Mouse (Mus musculus): Measurements from ENCODE around the gene Uck1. TPM values are rescaled to one million over a fixed set of nuclear protein-coding genes. Genes with fewer than 3 reads are reported as not detected.

Gene Uck1
- polyA plus RNA-seq, 1 experiment, result 23.5 TPM

- Histone ChIP-seq H3K4me3 (ENCODE audit: control insufficient read depth, low read depth, low read length) (no peak overlapping the region), H3K4me1 (ENCODE audit: control insufficient read depth, insufficient read depth, low read length) (no peaks in the 10 kb centered on the region), H3K36me3 (ENCODE audit: control insufficient read depth, insufficient read depth, low read length) (no peaks in the 10 kb centered on the region), H3K27me3 (ENCODE audit: control insufficient read depth, insufficient read depth, low read length) (no peaks in the 10 kb centered on the region), H3K27ac (ENCODE audit: control insufficient read depth, insufficient read depth, low read depth, low read length) (no peak overlapping the region)
- no peak for TF ChIP-seq POLR2A (IDR thresholded peaks at IDR 0.05; ENCODE audit: control insufficient read depth, low read depth, low read length)
These were observed 48.3 kb downstream of the Uck1 start for GRCm38 (mm10) chr2:32211689-32212088.

DNA sequence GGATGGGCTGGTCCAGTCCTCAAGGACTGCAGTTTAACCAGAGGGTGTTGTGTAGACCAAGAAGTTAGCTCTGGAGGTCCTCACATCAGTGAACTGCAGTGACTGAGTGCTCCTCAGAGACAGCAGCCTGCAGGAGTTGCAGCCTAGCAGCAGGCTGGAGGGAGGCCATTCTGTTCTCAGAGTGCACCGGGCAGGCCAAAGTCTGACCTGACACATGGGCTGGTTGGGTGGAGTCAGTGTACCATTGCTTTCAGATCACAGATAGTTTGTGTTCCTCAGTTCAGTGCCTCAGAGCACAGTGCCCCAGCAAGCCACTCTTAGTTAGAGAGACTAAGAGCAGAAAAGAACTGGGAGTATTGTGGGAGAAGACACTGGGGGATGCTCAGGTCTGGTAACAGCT lies 52.3 kb downstream of the Uck1 start:
- no peak for TF ChIP-seq POLR2A (IDR thresholded peaks at IDR 0.05; ENCODE audit: control insufficient read depth, low read depth, low read length)
- Histone ChIP-seq H3K27me3 (ENCODE audit: control insufficient read depth, insufficient read depth, low read length) (no peaks in the 10 kb centered on the region), H3K36me3 (ENCODE audit: control insufficient read depth, insufficient read depth, low read length) (no peaks in the 10 kb centered on the region), H3K4me3 (ENCODE audit: control insufficient read depth, low read depth, low read length) (no peak overlapping the region), H3K27ac (ENCODE audit: control insufficient read depth, insufficient read depth, low read depth, low read length) (no peak overlapping the region), H3K4me1 (ENCODE audit: control insufficient read depth, insufficient read depth, low read length) (no peaks in the 10 kb centered on the region)

Other genes starting within 250 kb of the Uck1 start
- gene Fam78a, start 175.3 kb downstream of the Uck1 start, polyA plus RNA-seq (2012; rRNA removed), result 276 and 286 TPM in 2 replicates
- gene Plpp7, start 164.6 kb downstream of the Uck1 start, polyA plus RNA-seq (2012; rRNA removed), result 4.6 and 4.7 TPM in 2 replicates
- gene Prrc2b, start 109.1 kb downstream of the Uck1 start, polyA plus RNA-seq (2012; rRNA removed), result 5.5 and 5.7 TPM in 2 replicates
- 185 and 204 TPM in 2 replicates for gene Pomt1, start 23.6 kb downstream of the Uck1 start, polyA plus RNA-seq (2012; rRNA removed)
- gene Golga2, start 27.2 kb upstream of the Uck1 start, polyA plus RNA-seq (2012; rRNA removed), result 36.0 and 36.7 TPM in 2 replicates
- 381 and 421 TPM in 2 replicates for gene Swi5, start 27.9 kb upstream of the Uck1 start, polyA plus RNA-seq (2012; rRNA removed)
- 255 and 278 TPM in 2 replicates for gene Ciz1, start 92.2 kb upstream of the Uck1 start, polyA plus RNA-seq (2012; rRNA removed)
- 36.3 and 39.4 TPM in 2 replicates for gene Dnm1, start 93.2 kb upstream of the Uck1 start, polyA plus RNA-seq (2012; rRNA removed)
- 92.9 and 102 TPM in 2 replicates for gene 1110008P14Rik, start 121.8 kb upstream of the Uck1 start, polyA plus RNA-seq (2012; rRNA removed)
- gene Lcn2, start 128.1 kb upstream of the Uck1 start, polyA plus RNA-seq (2012; rRNA removed), result 197 and 328 TPM in 2 replicates
- gene Ptges2, start 135.7 kb upstream of the Uck1 start, polyA plus RNA-seq (2012; rRNA removed), result 7.5 and 7.6 TPM in 2 replicates
- gene Naif1, start 190.3 kb upstream of the Uck1 start, polyA plus RNA-seq (2012; rRNA removed), result 19.9 and 22.7 TPM in 2 replicates
- 36.7 and 38.4 TPM in 2 replicates for gene Slc25a25, start 191.3 kb upstream of the Uck1 start, polyA plus RNA-seq (2012; rRNA removed)

Measured in testis, adult 2 months (tissue).